Mouse (Mus musculus) E14TG2a.4 (cell line): ENCODE results near the gene Pcnt.

ENCODE experiments used
- CTCF ChIP-seq: conservative IDR thresholded peaks from 2 replicates; pipeline ENCODE4 v1.5.1; 2014; ENCODE audit warnings: low read length
- NANOG ChIP-seq: IDR thresholded peaks from 2 replicates; pipeline ENCODE4 v1.6.1; 2014; ENCODE audit warnings: borderline replicate concordance, low read length, mixed read lengths
- POU5F1 ChIP-seq: IDR thresholded peaks from 2 replicates; pipeline ENCODE4 v1.6.1; 2014; ENCODE audit warnings: low read length, borderline replicate concordance

DNA sequence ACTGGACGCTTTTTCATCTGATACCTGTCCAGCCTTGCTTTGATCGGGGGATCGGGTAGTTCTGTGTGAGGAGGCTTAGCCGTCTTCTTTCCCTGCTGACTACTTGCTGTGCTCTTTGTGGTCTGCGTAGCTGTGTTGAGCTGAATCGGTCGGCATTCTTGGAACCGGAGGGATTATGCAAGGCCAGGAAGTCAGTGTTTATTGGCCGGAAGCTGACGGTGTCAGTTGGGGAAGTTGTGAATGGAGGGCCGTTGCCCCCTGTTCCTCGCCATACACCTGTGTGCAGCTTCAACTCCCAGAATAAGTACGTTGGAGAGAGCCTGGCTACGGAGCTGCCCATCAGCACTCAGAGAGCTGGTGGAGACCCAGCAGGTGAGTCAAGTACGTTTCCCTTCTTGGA, 46.6 kb upstream of the Pcnt start:
- TF ChIP-seq CTCF (no peak), POU5F1 (no peak), NANOG (no peak)
